Mouse (Mus musculus) small intestine, adult 2 months (tissue): ENCODE measurements around the gene Ppm1f.

Experiments used
- CTCF ChIP-seq: fragments of 200-500 bp; IDR thresholded peaks from 2 replicates; pipeline ENCODE4 v1.5.1; 2012; ENCODE audit warnings: low read depth, mild to moderate bottlenecking, control low read depth, inconsistent platforms, low read length, moderate library complexity, mixed read lengths; ENCODE audit not compliant: insufficient replicate concordance, insufficient read length; ENCODE audit errors: extremely low read depth
- POLR2A ChIP-seq: fragments of 200-500 bp; IDR thresholded peaks from 2 replicates; pipeline ENCODE4 v1.6.1; 2012; ENCODE audit warnings: low read depth, mild to moderate bottlenecking, control low read depth, inconsistent platforms, low read length, moderate library complexity

- TF ChIP-seq POLR2A (no peak), CTCF (no peak)
Observed at GRCm38 (mm10) chr16:16902329-16902728, 6.1 kb downstream of the Ppm1f start.
